30 mouse cellular contexts compared by ENCODE assay signal in the genomic region with DNA sequence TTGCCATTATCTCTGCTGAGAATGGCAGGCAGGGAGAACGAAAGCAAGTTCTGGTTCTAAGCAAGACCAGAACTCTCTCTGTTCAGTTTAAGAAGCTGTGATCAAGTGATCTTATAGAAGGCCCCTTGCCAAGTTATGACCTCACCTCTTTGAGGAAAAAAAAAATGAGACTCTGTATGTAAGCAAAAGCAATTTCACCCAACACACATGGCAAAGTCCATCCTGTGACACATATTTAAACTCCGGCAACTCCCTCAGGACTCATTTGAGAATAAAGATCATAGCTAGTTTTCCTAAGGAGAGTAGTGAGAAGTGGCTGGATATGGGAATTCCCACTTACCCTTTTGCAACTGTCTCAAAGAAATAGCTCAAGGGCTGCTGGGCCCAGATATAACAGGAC. TPM values are rescaled to one million over a fixed set of nuclear protein-coding genes. Genes with fewer than 3 reads are reported as not detected.
DNase-seq lines count a peak whose midpoint lies in the region; ATAC-seq and TF ChIP-seq lines count a peak whose summit lies in the region.
"Had no signal": no experiment of that assay in that cellular context is flagged by ENCODE, and none has a peak within 500 bp of the region (broad histone marks: within the 10 kb centered on the region; RNA-seq: fewer than 3 reads in every experiment).

No protein-coding gene starts in this region.

- H3K27ac ChIP-seq in embryonic facial prominence, embryonic 14.5 days (replicated peaks; ENCODE audit: low read depth, low read length): no peak overlapping the region
- H3K27ac ChIP-seq in embryonic facial prominence, embryonic 10.5 days (replicated peaks): no peak overlapping the region
- no peak overlapping the region for H3K27ac ChIP-seq in lung, embryonic 14.5 days (ENCODE audit: low read depth)
- peak overlapping the region; percentile 26 for H3K27ac ChIP-seq in stomach, embryonic 16.5 days (ENCODE audit: low read length)
- H3K27ac ChIP-seq in midbrain, embryonic 15.5 days: no peak overlapping the region
- H3K27ac ChIP-seq: hindbrain, embryonic 14.5 days; left cerebral cortex, adult 2 months; midbrain, embryonic 12.5 days had no signal

- no peak for TF ChIP-seq POLR2A in lung, adult 2 months (IDR thresholded peaks at IDR 0.05; ENCODE audit: borderline replicate concordance, extremely low read depth, low read depth, low read length)

- 61% methylated on average over 2 of the region's 2 CpGs for WGBS in embryonic facial prominence, embryonic 14.5 days
- 86% methylated on average over 2 of the region's 2 CpGs for WGBS in embryonic facial prominence, embryonic 10.5 days
- 51% methylated on average over 2 of the region's 2 CpGs for WGBS in lung, embryonic 14.5 days
- 52% methylated on average over 2 of the region's 2 CpGs for WGBS in lung, adult 2 months
- WGBS in large intestine, adult 2 months: 26% methylated on average over 2 of the region's 2 CpGs
- WGBS in stomach, embryonic 16.5 days: 46% methylated on average over 2 of the region's 2 CpGs
- WGBS in midbrain, embryonic 15.5 days: 94% methylated on average over 2 of the region's 2 CpGs

- no peak overlapping the region for H3K4me2 ChIP-seq in embryonic facial prominence, embryonic 14.5 days (ENCODE audit: low read depth, low read length)
- no peak overlapping the region for H3K4me2 ChIP-seq in lung, embryonic 14.5 days
- no peak overlapping the region for H3K4me2 ChIP-seq in stomach, embryonic 16.5 days (ENCODE audit: low read depth, low read length)
- no peak overlapping the region for H3K4me2 ChIP-seq in midbrain, embryonic 15.5 days
- H3K4me2 ChIP-seq: heart, embryonic 15.5 days; hindbrain, embryonic 14.5 days; midbrain, embryonic 12.5 days had no signal

- ATAC-seq in embryonic facial prominence, embryonic 14.5 days (ENCODE audit: low read depth): no peak
- no peak for ATAC-seq in lung, embryonic 14.5 days (ENCODE audit: insufficient read depth)
- ATAC-seq in stomach, embryonic 16.5 days (ENCODE audit: insufficient read depth, low FRiP score): peak; percentile 55; the same call in 1 of the 2 replicates
- no peak for ATAC-seq in midbrain, embryonic 15.5 days (replicated peaks)
- ATAC-seq: forebrain, postnatal 0 days; inflammation-experienced regulatory T-cells, adult 6 months had no signal

- no peak overlapping the region for H3K9ac ChIP-seq in embryonic facial prominence, embryonic 14.5 days (ENCODE audit: low read depth, low read length)
- no peak overlapping the region for H3K9ac ChIP-seq in lung, embryonic 14.5 days
- no peak overlapping the region for H3K9ac ChIP-seq in stomach, embryonic 16.5 days (ENCODE audit: low read length)
- H3K9ac ChIP-seq in midbrain, embryonic 15.5 days: no peak overlapping the region
- H3K9ac ChIP-seq: forebrain, postnatal 0 days; heart, embryonic 15.5 days; hindbrain, embryonic 14.5 days; midbrain, embryonic 12.5 days had no signal

- no peak overlapping the region for H3K4me3 ChIP-seq in embryonic facial prominence, embryonic 14.5 days (ENCODE audit: low read depth, low read length)
- no peak overlapping the region for H3K4me3 ChIP-seq in embryonic facial prominence, embryonic 10.5 days
- H3K4me3 ChIP-seq in lung, embryonic 14.5 days (ENCODE audit: low read depth, low read length): no peak overlapping the region
- no peak overlapping the region for H3K4me3 ChIP-seq in lung, adult 2 months (replicated peaks; ENCODE audit: extremely low read depth, low read depth, low read length)
- no peak overlapping the region for H3K4me3 ChIP-seq in stomach, embryonic 16.5 days (replicated peaks; ENCODE audit: low read length)
- no peak overlapping the region for H3K4me3 ChIP-seq in midbrain, embryonic 15.5 days
- H3K4me3 ChIP-seq: heart, embryonic 15.5 days; left cerebral cortex, adult 2 months; midbrain, embryonic 12.5 days had no signal

- H3K9me3 ChIP-seq in embryonic facial prominence, embryonic 14.5 days (ENCODE audit: control insufficient read depth, low read length): no peaks in the 10 kb centered on the region
- H3K9me3 ChIP-seq in embryonic facial prominence, embryonic 10.5 days: no peaks in the 10 kb centered on the region
- H3K9me3 ChIP-seq in lung, embryonic 14.5 days (ENCODE audit: low read depth, low read length): no peaks in the 10 kb centered on the region
- H3K9me3 ChIP-seq in stomach, embryonic 16.5 days (replicated peaks; ENCODE audit: control insufficient read depth, low read length): no peaks in the 10 kb centered on the region
- no peaks in the 10 kb centered on the region for H3K9me3 ChIP-seq in midbrain, embryonic 15.5 days
- H3K9me3 ChIP-seq: heart, embryonic 15.5 days; midbrain, embryonic 12.5 days had no signal

- no peaks in the 10 kb centered on the region for H3K36me3 ChIP-seq in embryonic facial prominence, embryonic 14.5 days (ENCODE audit: control insufficient read depth, insufficient read depth, low read length)
- H3K36me3 ChIP-seq in embryonic facial prominence, embryonic 10.5 days (replicated peaks): no peaks in the 10 kb centered on the region
- H3K36me3 ChIP-seq in lung, embryonic 14.5 days (ENCODE audit: insufficient read depth): no peaks in the 10 kb centered on the region
- H3K36me3 ChIP-seq in stomach, embryonic 16.5 days (ENCODE audit: control insufficient read depth, insufficient read depth, low read length): no peaks in the 10 kb centered on the region
- no peaks in the 10 kb centered on the region for H3K36me3 ChIP-seq in midbrain, embryonic 15.5 days (replicated peaks)
- H3K36me3 ChIP-seq: heart, embryonic 15.5 days; midbrain, embryonic 12.5 days had no signal

- DNase-seq in embryonic facial prominence, embryonic 14.5 days (ENCODE audit: low spot score): peak; percentile 33
- DNase-seq in embryonic facial prominence, embryonic 10.5 days (ENCODE audit: low spot score): no peak
- peak; percentile 61 for DNase-seq in lung, embryonic 14.5 days
- no peak for DNase-seq in lung, adult 2 months
- DNase-seq in large intestine, adult 2 months (ENCODE audit: low read depth, low spot score): peak; percentile 85
- DNase-seq in layer of hippocampus, postnatal 10 days (ENCODE audit: low spot score in 2 of 2): no peak
- DNase-seq: adrenal gland, postnatal 25 days; cerebellum, adult 9-10 months; forebrain, postnatal 0 days; gastrocnemius, postnatal 14 days; heart, adult 11 months; heart, postnatal 36 days; kidney, postnatal 36 days; layer of hippocampus, adult 9-11 months; left cerebral cortex, postnatal 4 days; thymus, adult 18-20 months; thymus, postnatal 4 days had no signal

- no peaks in the 10 kb centered on the region for H3K27me3 ChIP-seq in embryonic facial prominence, embryonic 14.5 days (replicated peaks; ENCODE audit: control insufficient read depth, insufficient read depth, low read length)
- no peaks in the 10 kb centered on the region for H3K27me3 ChIP-seq in embryonic facial prominence, embryonic 10.5 days (replicated peaks; ENCODE audit: low read depth, poor library complexity, severe bottlenecking)
- H3K27me3 ChIP-seq in lung, embryonic 14.5 days (ENCODE audit: insufficient read depth, low read length): no peaks in the 10 kb centered on the region
- H3K27me3 ChIP-seq in stomach, embryonic 16.5 days (ENCODE audit: control insufficient read depth, insufficient read depth, low read length): no peaks in the 10 kb centered on the region
- no peaks in the 10 kb centered on the region for H3K27me3 ChIP-seq in midbrain, embryonic 15.5 days (replicated peaks)
- H3K27me3 ChIP-seq: heart, embryonic 15.5 days; midbrain, embryonic 12.5 days had no signal

- TF ChIP-seq CTCF in lung, embryonic 14.5 days (IDR thresholded peaks at IDR 0.05; ENCODE audit: low read depth): no peak
- TF ChIP-seq CTCF in lung, adult 2 months (IDR thresholded peaks at IDR 0.05; ENCODE audit: insufficient read depth, low read length): no peak

- H3K4me1 ChIP-seq in embryonic facial prominence, embryonic 14.5 days (ENCODE audit: control insufficient read depth, insufficient read depth, low read length): no peaks in the 10 kb centered on the region
- H3K4me1 ChIP-seq in embryonic facial prominence, embryonic 10.5 days: peaks cover 10% of the 10 kb centered on the region; the same call in 1 of the 2 replicates
- H3K4me1 ChIP-seq in lung, embryonic 14.5 days (ENCODE audit: insufficient read depth): no peaks in the 10 kb centered on the region
- peaks cover 10% of the 10 kb centered on the region for H3K4me1 ChIP-seq in lung, adult 2 months (ENCODE audit: control insufficient read depth, insufficient read depth, low read length)
- H3K4me1 ChIP-seq in stomach, embryonic 16.5 days (ENCODE audit: control insufficient read depth, insufficient read depth, low read length): peaks cover 16% of the 10 kb centered on the region
- no peaks in the 10 kb centered on the region for H3K4me1 ChIP-seq in midbrain, embryonic 15.5 days
- H3K4me1 ChIP-seq: heart, embryonic 15.5 days; midbrain, embryonic 12.5 days had no signal

RNA-seq across cellular contexts. Expression of gene Agr2, which starts 14.9 kb away (rescaled TPM):
- polyA plus RNA-seq in embryonic facial prominence, embryonic 14.5 days (2014; fragmentation: Nextera tagmentation; extraction: Ambion mirVana): 3.3 and 7.9 TPM in 2 replicates
- polyA plus RNA-seq in embryonic facial prominence, embryonic 10.5 days (2016; fragmentation: Nextera tagmentation; extraction: Ambion mirVana): not detected in 2 replicates
- 0.41 and 0.50 TPM in 2 replicates for polyA plus RNA-seq in lung, embryonic 14.5 days (2014; fragmentation: Nextera tagmentation; extraction: Ambion mirVana)
- 1.5 and 6.1 TPM in 2 replicates for polyA plus RNA-seq in lung, adult 2 months (2012; rRNA removed)
- 1,061 and 1,460 TPM in 2 replicates for polyA plus RNA-seq in large intestine, adult 2 months (2012; rRNA removed)
- polyA plus RNA-seq in stomach, embryonic 16.5 days (2015; fragmentation: Nextera tagmentation; extraction: Ambion mirVana): 255 and 340 TPM in 2 replicates
- total RNA-seq in layer of hippocampus, postnatal 10 days (2021): not detected
- polyA plus RNA-seq in midbrain, embryonic 15.5 days (2015; fragmentation: Nextera tagmentation; extraction: Ambion mirVana): 2.0 TPM in 1 of 2 replicates, not detected in the other
- total RNA-seq: adrenal gland, postnatal 25 days; common myeloid progenitor, adult 5-6 weeks; forebrain, postnatal 0 days; gastrocnemius, postnatal 14 days; heart, postnatal 36 days; left cerebral cortex, adult 2 months; left cerebral cortex, postnatal 4 days; liver, adult 2 months; megakaryocyte, adult 5-6 weeks; monocyte, adult 5-6 weeks had no signal
- polyA plus RNA-seq: brain, embryonic 14.5 days; forebrain, embryonic 11.5 days; hindbrain, embryonic 14.5 days; inflammation-experienced regulatory T-cells, adult 6 months; midbrain, embryonic 12.5 days had no signal

RNA-seq across cellular contexts. Expression of gene Tspan13, which starts 34.7 kb away (rescaled TPM):
- 57.3 and 57.5 TPM in 2 replicates for polyA plus RNA-seq in embryonic facial prominence, embryonic 14.5 days (2014; fragmentation: Nextera tagmentation; extraction: Ambion mirVana)
- 105 and 112 TPM in 2 replicates for polyA plus RNA-seq in embryonic facial prominence, embryonic 10.5 days (2016; fragmentation: Nextera tagmentation; extraction: Ambion mirVana)
- polyA plus RNA-seq in lung, embryonic 14.5 days (2014; fragmentation: Nextera tagmentation; extraction: Ambion mirVana): 108 and 117 TPM in 2 replicates
- polyA plus RNA-seq in lung, adult 2 months (2012; rRNA removed): 614 and 805 TPM in 2 replicates
- 110 and 181 TPM in 2 replicates for polyA plus RNA-seq in large intestine, adult 2 months (2012; rRNA removed)
- 127 and 130 TPM in 2 replicates for polyA plus RNA-seq in stomach, embryonic 16.5 days (2015; fragmentation: Nextera tagmentation; extraction: Ambion mirVana)
- total RNA-seq in layer of hippocampus, postnatal 10 days (2021): 100 to 1,000 TPM; 297 to 309 TPM
- polyA plus RNA-seq in midbrain, embryonic 15.5 days (2015; fragmentation: Nextera tagmentation; extraction: Ambion mirVana): 391 and 416 TPM in 2 replicates

Comparison
In these comparisons a context has a peak if more than half of its experiments do, and no peak if none do; other contexts are left out.
1. DNase-seq: peak in embryonic facial prominence, embryonic 14.5 days (single experiment), lung, embryonic 14.5 days (single experiment) and large intestine, adult 2 months (single experiment); none in embryonic facial prominence, embryonic 10.5 days (single experiment), lung, adult 2 months (single experiment) and layer of hippocampus, postnatal 10 days (0 of 2).
2. RNA of gene Agr2, which starts 14.9 kb away (polyA plus RNA-seq): 1,061 to 1,460 TPM in large intestine, adult 2 months and 255 to 340 TPM in stomach, embryonic 16.5 days; 3.3 to 7.9 TPM in embryonic facial prominence, embryonic 14.5 days, 2.0 TPM in midbrain, embryonic 15.5 days, 1.5 to 6.1 TPM in lung, adult 2 months, 0.41 to 0.50 TPM in lung, embryonic 14.5 days and not detected in embryonic facial prominence, embryonic 10.5 days; every median in the first group is over 10 times any median in the second.